In genomic region chr10:25928448-25928786, GRCm38 (mm10) we compare ENCODE assay signal across 12 mouse cellular contexts.
A peak's percentile ranks its signal among the peaks of the same experiment; 100 is the strongest.
DNase-seq lines count a peak whose midpoint lies in the region; ATAC-seq lines count a peak whose summit lies in the region.
"Had no signal": no experiment of that assay in that cellular context is flagged by ENCODE, and none has a peak within 500 bp of the region (broad histone marks: within the 10 kb centered on the region; RNA-seq: fewer than 3 reads in every experiment).

No protein-coding gene starts in this region.

- H3K27me3 ChIP-seq in forebrain, embryonic 14.5 days (replicated peaks; ENCODE audit: control insufficient read depth, insufficient read depth, low read length) = no peaks in the 10 kb centered on the region
- no peaks in the 10 kb centered on the region for H3K27me3 ChIP-seq in forebrain, embryonic 16.5 days (replicated peaks; ENCODE audit: control insufficient read depth, insufficient read depth, low read length)
- no peaks in the 10 kb centered on the region for H3K27me3 ChIP-seq in neural tube, embryonic 14.5 days (ENCODE audit: control insufficient read depth, insufficient read depth, low read length)
- H3K27me3 ChIP-seq in liver, embryonic 11.5 days (replicated peaks; ENCODE audit: control insufficient read depth, insufficient read depth, low read length) = no peaks in the 10 kb centered on the region

- no peaks in the 10 kb centered on the region for H3K9me3 ChIP-seq in forebrain, embryonic 14.5 days (replicated peaks; ENCODE audit: control insufficient read depth, low read length)
- H3K9me3 ChIP-seq in forebrain, embryonic 16.5 days (ENCODE audit: control insufficient read depth, low read length) = no peaks in the 10 kb centered on the region
- no peaks in the 10 kb centered on the region for H3K9me3 ChIP-seq in neural tube, embryonic 14.5 days (ENCODE audit: control insufficient read depth, low read length)
- H3K9me3 ChIP-seq in liver, embryonic 11.5 days (ENCODE audit: control insufficient read depth, low read length) = no peaks in the 10 kb centered on the region
- H3K9me3 ChIP-seq: heart, embryonic 10.5 days had no signal

- H3K4me3 ChIP-seq in forebrain, embryonic 14.5 days (ENCODE audit: low read depth, low read length) = no peak overlapping the region
- H3K4me3 ChIP-seq in forebrain, embryonic 16.5 days (replicated peaks; ENCODE audit: low read length) = no peak overlapping the region
- no peak overlapping the region for H3K4me3 ChIP-seq in neural tube, embryonic 14.5 days (ENCODE audit: low read depth, low read length)
- no peak overlapping the region for H3K4me3 ChIP-seq in liver, embryonic 11.5 days (ENCODE audit: low read depth, low read length)
- H3K4me3 ChIP-seq: heart, embryonic 10.5 days had no signal

- H3K4me2 ChIP-seq in forebrain, embryonic 14.5 days (ENCODE audit: low read length) = no peak overlapping the region
- no peak overlapping the region for H3K4me2 ChIP-seq in forebrain, embryonic 16.5 days (ENCODE audit: low read length)
- H3K4me2 ChIP-seq in neural tube, embryonic 14.5 days (ENCODE audit: low read depth, low read length) = no peak overlapping the region
- no peak overlapping the region for H3K4me2 ChIP-seq in liver, embryonic 11.5 days

- H3K36me3 ChIP-seq in forebrain, embryonic 14.5 days (ENCODE audit: control insufficient read depth, insufficient read depth, low read length) = no peaks in the 10 kb centered on the region
- H3K36me3 ChIP-seq in forebrain, embryonic 16.5 days (ENCODE audit: control insufficient read depth, insufficient read depth) = no peaks in the 10 kb centered on the region
- H3K36me3 ChIP-seq in neural tube, embryonic 14.5 days (ENCODE audit: control insufficient read depth, insufficient read depth, low read length) = no peaks in the 10 kb centered on the region
- no peaks in the 10 kb centered on the region for H3K36me3 ChIP-seq in liver, embryonic 11.5 days (ENCODE audit: control insufficient read depth, insufficient read depth, low read length)
- H3K36me3 ChIP-seq: heart, embryonic 10.5 days had no signal

- peaks cover 13% of the 10 kb centered on the region for H3K4me1 ChIP-seq in forebrain, embryonic 14.5 days (ENCODE audit: control insufficient read depth, insufficient read depth, low read length)
- peaks cover 13% of the 10 kb centered on the region for H3K4me1 ChIP-seq in forebrain, embryonic 16.5 days (replicated peaks; ENCODE audit: control insufficient read depth, insufficient read depth, low read length)
- H3K4me1 ChIP-seq in neural tube, embryonic 14.5 days (ENCODE audit: control insufficient read depth, insufficient read depth, low read length) = 0 out of 2 replicates have a peak, but pooled peaks cover 6% of the 10 kb centered on the region
- no peaks in the 10 kb centered on the region for H3K4me1 ChIP-seq in liver, embryonic 11.5 days (replicated peaks; ENCODE audit: control insufficient read depth, insufficient read depth, low read length)

- ATAC-seq in forebrain, embryonic 14.5 days = 0 out of 2 replicates have a peak, but pooled peaks have one; percentile 1
- no peak for ATAC-seq in forebrain, embryonic 16.5 days
- 0 out of 2 replicates have a peak, but pooled peaks have one; percentile 15 for ATAC-seq in neural tube, embryonic 14.5 days (ENCODE audit: low read depth)
- ATAC-seq in liver, embryonic 11.5 days (replicated peaks; ENCODE audit: low FRiP score) = 0 out of 2 replicates have a peak, but pooled peaks have one; percentile 45
- ATAC-seq in megakaryocyte progenitor cell, adult 5-6 weeks (replicated peaks; ENCODE audit: poor library complexity) = no peak

- no peak overlapping the region for H3K27ac ChIP-seq in forebrain, embryonic 14.5 days (ENCODE audit: low read depth, low read length)
- no peak overlapping the region for H3K27ac ChIP-seq in forebrain, embryonic 16.5 days (ENCODE audit: low read length)
- no peak overlapping the region for H3K27ac ChIP-seq in neural tube, embryonic 14.5 days (ENCODE audit: low read depth, low read length)
- H3K27ac ChIP-seq in liver, embryonic 11.5 days (ENCODE audit: low read depth, low read length) = no peak overlapping the region

- H3K9ac ChIP-seq in forebrain, embryonic 14.5 days (ENCODE audit: low read length) = no peak overlapping the region
- no peak overlapping the region for H3K9ac ChIP-seq in forebrain, embryonic 16.5 days (replicated peaks; ENCODE audit: low read depth, low read length)
- H3K9ac ChIP-seq in neural tube, embryonic 14.5 days (replicated peaks; ENCODE audit: low read depth, low read length) = no peak overlapping the region
- no peak overlapping the region for H3K9ac ChIP-seq in liver, embryonic 11.5 days (ENCODE audit: low read depth, low read length)

- no peak for DNase-seq in forebrain, embryonic 14.5 days (ENCODE audit: low spot score)
- no peak for DNase-seq in neural tube, embryonic 10.5 days (ENCODE audit: extremely low spot score, low spot score)
- no peak for DNase-seq in liver, embryonic 11.5 days (ENCODE audit: low spot score)
- DNase-seq in layer of hippocampus, adult 9-11 months = no peak
- no peak for DNase-seq in kidney, postnatal 4 days
- DNase-seq: adrenal gland, postnatal 10 days; lung, adult 2 months; midbrain, embryonic 14.5 days had no signal

- 40% methylated on average over 3 of the region's 3 CpGs for WGBS in forebrain, embryonic 14.5 days
- WGBS in forebrain, embryonic 16.5 days = 48% methylated on average over 3 of the region's 3 CpGs
- WGBS in neural tube, embryonic 14.5 days = 20% methylated on average over 3 of the region's 3 CpGs
- WGBS in liver, embryonic 11.5 days = 57% methylated on average over 3 of the region's 3 CpGs

Comparison
In these comparisons a context has a peak if more than half of its experiments do, and no peak if none do; other contexts are left out.
1. ATAC-seq: peak in forebrain, embryonic 14.5 days (single experiment), neural tube, embryonic 14.5 days (single experiment) and liver, embryonic 11.5 days (single experiment); none in forebrain, embryonic 16.5 days (single experiment) and megakaryocyte progenitor cell, adult 5-6 weeks (single experiment).